Mouse (Mus musculus) liver, postnatal 0 days (tissue): ENCODE results near the gene Emx2. TPM values are rescaled to one million over a fixed set of nuclear protein-coding genes. Genes with fewer than 3 reads are reported as not detected.

Source experiments
- ATAC-seq: fragments of 200-750 bp; cut with Nextera tagmentation; 2 replicates; pipeline ENCODE4 v1.8.0; 2017; ENCODE audit warnings: mild to moderate bottlenecking, moderate library complexity
- DNase-seq: peaks from one replicate; pipeline ENCODE4 v3.0.0-alpha.2; 2016
- H3K27ac ChIP-seq: fragments of 300-500 bp; sonication (generic); 2 replicates; pipeline ENCODE4 v1.5.1; 2014; ENCODE audit warnings: antibody characterized with exemption, moderate library complexity, mild to moderate bottlenecking, low read depth
- H3K27me3 ChIP-seq: fragments of 300-500 bp; sonication (generic); 2 replicates; pipeline ENCODE4 v1.6.1; 2014; ENCODE audit warnings: low read length, control low read depth, mixed read lengths; ENCODE audit not compliant: insufficient read depth
- H3K36me3 ChIP-seq: fragments of 300-500 bp; sonication (generic); replicated peaks from 2 replicates; pipeline ENCODE4 v1.6.1; 2014; ENCODE audit warnings: mild to moderate bottlenecking, control low read depth, low read length, moderate library complexity, mixed read lengths; ENCODE audit not compliant: insufficient read depth
- H3K4me1 ChIP-seq: fragments of 300-500 bp; sonication (generic); 2 replicates; pipeline ENCODE4 v1.6.1; 2014; ENCODE audit warnings: antibody characterized with exemption, mild to moderate bottlenecking, control low read depth; ENCODE audit not compliant: insufficient read depth
- H3K4me2 ChIP-seq: fragments of 300-500 bp; sonication (generic); 2 replicates; pipeline ENCODE4 v1.6.1; 2014; ENCODE audit warnings: low read depth, mild to moderate bottlenecking, low read length, moderate library complexity, mixed read lengths
- H3K4me3 ChIP-seq: fragments of 300-500 bp; sonication (generic); 2 replicates; pipeline ENCODE4 v1.5.1; 2014; ENCODE audit warnings: low read depth, low read length
- H3K9ac ChIP-seq: fragments of 300-500 bp; sonication (generic); replicated peaks from 2 replicates; pipeline ENCODE4 v1.6.1; 2014; ENCODE audit warnings: mild to moderate bottlenecking, moderate library complexity
- H3K9me3 ChIP-seq: fragments of 300-500 bp; sonication (generic); 2 replicates; pipeline ENCODE4 v1.6.1; 2016; ENCODE audit warnings: mild to moderate bottlenecking, control low read depth, low read length, mixed read lengths
- CTCF ChIP-seq: sonication (generic); IDR thresholded peaks from 2 replicates; pipeline ENCODE4 v1.5.1; 2016; ENCODE audit warnings: antibody characterized with exemption, low read depth
- EP300 ChIP-seq: IDR thresholded peaks from 2 replicates; pipeline ENCODE4 v1.6.1; 2016; ENCODE audit warnings: antibody characterized with exemption, low read depth, mild to moderate bottlenecking
- WGBS: fragments of 180-500 bp; shearing (Covaris S2); extraction: QIAGEN DNeasy Blood & Tissue Kit; methylation state at CpG from one replicate; pipeline ENCODE4 v1.1.7; 2014; ENCODE audit not compliant: insufficient replicate concordance; 5-methylcytosine and 5-hydroxymethylcytosine counted together
- polyA plus RNA-seq: library from polyadenylated mRNA; unstranded; fragments of >200 nt; fragmentation: Nextera tagmentation; extraction: Ambion mirVana; gene quantifications from 2 replicates; pipeline ENCODE4 v1.2.1, GENCODE M21; 2015

The Emx2 gene
- polyA plus RNA-seq, 1 experiment from 2014 or later: not detected

DNA sequence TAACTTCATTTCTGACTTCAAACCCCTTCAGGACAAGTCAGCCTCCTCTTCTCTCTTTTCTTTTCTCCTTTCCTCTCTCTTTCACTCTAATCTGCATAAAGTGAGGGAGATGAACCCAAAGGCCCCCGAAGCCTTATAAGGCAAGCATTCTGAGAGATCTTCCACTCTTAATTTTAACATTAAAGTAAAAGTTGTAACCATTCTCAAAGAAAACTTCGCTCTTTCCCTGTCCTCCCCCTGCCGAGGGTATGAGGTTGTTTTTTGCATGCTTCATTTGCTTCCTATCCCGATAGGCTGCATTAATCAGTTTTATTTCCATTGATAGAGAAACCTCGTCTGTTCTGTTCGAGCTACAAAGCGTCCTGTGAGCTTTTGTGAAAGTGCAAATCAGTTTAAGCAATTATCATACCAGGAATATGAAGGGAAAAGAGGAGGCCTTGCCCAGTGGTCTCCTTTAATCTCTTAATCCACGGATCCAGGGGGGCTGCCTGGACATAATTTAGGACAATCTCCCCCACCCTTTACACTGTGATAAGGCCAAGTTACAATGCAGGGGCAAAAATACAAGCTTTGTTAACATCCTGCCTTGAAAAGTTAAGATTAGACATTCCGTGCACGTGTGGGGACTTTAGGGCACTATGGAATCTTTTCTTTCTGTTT lies 7.7 kb downstream of the Emx2 start:
- H3K4me2 ChIP-seq: no peak overlapping the region
- ATAC-seq (no peak), DNase-seq (no peak)
- no peaks in the 10 kb centered on the region for H3K36me3 ChIP-seq
- TF ChIP-seq EP300 (no peak), CTCF (no peak)
- H3K27ac ChIP-seq: no peak overlapping the region
- no peak overlapping the region for H3K4me3 ChIP-seq
- H3K27me3 ChIP-seq: peaks cover 100% of the 10 kb centered on the region
- 0 out of 2 replicates have a peak, but pooled peaks cover 2% of the 10 kb centered on the region for H3K4me1 ChIP-seq
- no peaks in the 10 kb centered on the region for H3K9me3 ChIP-seq
- no peak overlapping the region for H3K9ac ChIP-seq
- WGBS: 4% methylated on average over 10 of the region's 10 CpGs

DNA sequence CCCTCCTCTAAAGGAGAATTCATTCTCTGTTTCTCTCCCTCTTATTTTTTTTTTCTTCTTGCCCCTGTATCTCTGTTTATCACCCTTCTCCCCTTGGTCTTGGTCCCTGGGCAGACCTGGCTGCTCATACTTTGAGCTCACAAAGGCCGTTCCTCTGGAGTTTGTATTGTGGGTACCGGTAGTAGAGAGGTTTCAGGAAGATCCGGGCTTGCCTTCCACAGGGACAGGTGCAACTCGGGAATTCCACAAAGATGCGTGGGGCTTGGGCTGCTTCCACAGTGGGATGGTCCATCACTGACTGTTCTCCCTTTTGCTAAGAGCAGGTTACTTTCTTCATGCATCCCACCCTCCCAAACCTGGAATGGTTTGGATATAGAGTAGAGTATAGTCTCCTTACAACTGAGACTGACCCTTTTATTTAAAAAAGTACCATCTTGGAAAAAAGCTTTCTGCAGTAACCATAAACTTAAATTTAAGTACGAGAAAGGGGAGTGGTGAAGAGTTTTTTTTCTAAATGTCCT lies 8.3 kb downstream of the Emx2 start:
- no peaks in the 10 kb centered on the region for H3K9me3 ChIP-seq
- H3K9ac ChIP-seq: no peak overlapping the region
- 3% methylated on average over 6 of the region's 6 CpGs for WGBS
- ATAC-seq (no peak), DNase-seq (no peak)
- H3K27me3 ChIP-seq: peaks cover 100% of the 10 kb centered on the region
- H3K4me1 ChIP-seq: 0 out of 2 replicates have a peak, but pooled peaks cover 2% of the 10 kb centered on the region
- H3K4me3 ChIP-seq: no peak overlapping the region
- H3K36me3 ChIP-seq: no peaks in the 10 kb centered on the region
- TF ChIP-seq CTCF (no peak), EP300 (no peak)
- H3K27ac ChIP-seq: no peak overlapping the region
- no peak overlapping the region for H3K4me2 ChIP-seq

DNA sequence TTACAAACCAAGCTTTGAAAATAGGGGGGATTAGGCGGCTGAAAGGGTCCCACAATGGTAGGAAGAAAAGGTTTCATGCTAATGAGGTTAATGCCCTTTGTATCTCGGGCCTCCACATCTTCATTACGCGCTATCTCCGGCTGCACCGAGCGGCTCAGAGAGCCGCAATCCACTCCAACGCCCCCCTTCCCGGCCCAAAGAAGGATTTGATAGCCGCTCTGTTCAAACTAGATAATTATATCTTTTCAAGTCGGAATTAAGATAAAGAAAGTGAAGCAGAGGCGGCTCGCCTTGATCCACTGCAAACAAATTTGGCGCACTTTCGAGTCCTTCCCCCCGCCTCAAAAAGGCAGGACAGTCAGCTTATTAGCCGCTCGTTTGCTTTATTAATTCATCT lies 8.8 kb downstream of the Emx2 start:
- H3K9me3 ChIP-seq: no peaks in the 10 kb centered on the region
- DNase-seq: no peak
- no peak for TF ChIP-seq EP300
- TF ChIP-seq CTCF: no peak
- H3K27ac ChIP-seq: no peak overlapping the region
- H3K27me3 ChIP-seq: peaks cover 100% of the 10 kb centered on the region
- 0 out of 2 replicates have a peak, but pooled peaks cover 2% of the 10 kb centered on the region for H3K4me1 ChIP-seq
- H3K36me3 ChIP-seq: no peaks in the 10 kb centered on the region
- WGBS: 3% methylated on average over 19 of the region's 19 CpGs
- no peak overlapping the region for H3K4me3 ChIP-seq
- no peak overlapping the region for H3K9ac ChIP-seq
- H3K4me2 ChIP-seq: no peak overlapping the region
- no peak for ATAC-seq

DNA sequence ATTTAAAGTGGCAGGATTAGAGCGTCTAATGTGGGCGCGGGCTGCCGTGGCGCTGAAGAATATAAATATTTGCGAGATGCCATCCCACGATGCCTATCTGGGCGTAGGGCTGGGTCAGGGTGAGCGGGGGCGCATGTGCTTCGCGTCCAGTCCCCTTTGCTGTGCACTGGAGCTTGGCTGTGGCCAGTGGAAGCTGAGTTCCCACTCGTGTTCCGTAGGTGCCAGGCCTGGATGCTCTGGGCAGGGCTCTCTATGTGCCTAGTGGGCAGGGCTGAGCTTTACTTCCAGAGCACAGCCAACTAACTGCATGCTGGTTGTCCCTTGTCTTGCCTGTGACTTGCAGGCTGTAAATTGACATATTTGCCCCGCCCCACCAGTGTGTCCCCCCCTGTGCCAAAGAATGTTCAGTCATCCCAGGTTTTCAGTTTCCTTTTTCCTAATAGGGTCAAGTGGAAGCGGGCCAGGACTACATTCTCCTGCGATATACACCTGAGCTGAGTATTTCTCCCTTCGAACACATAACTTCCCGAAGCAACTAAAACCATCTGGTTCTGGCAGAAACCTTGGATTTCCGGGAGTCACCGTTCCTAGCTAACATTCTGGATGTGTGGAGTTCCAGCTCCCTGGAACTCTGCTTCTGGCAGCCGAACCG lies 9.4 kb downstream of the Emx2 start:
- Histone ChIP-seq H3K27me3 (peaks cover 99% of the 10 kb centered on the region), H3K4me1 (0 out of 2 replicates have a peak, but pooled peaks cover 2% of the 10 kb centered on the region), H3K9ac (no peak overlapping the region), H3K4me2 (no peak overlapping the region), H3K9me3 (no peaks in the 10 kb centered on the region), H3K4me3 (no peak overlapping the region), H3K27ac (no peak overlapping the region), H3K36me3 (no peaks in the 10 kb centered on the region)
- TF ChIP-seq CTCF: no peak
- no peak for TF ChIP-seq EP300
- 2% methylated on average over 23 of the region's 23 CpGs for WGBS
- ATAC-seq (no peak), DNase-seq (no peak)

DNA sequence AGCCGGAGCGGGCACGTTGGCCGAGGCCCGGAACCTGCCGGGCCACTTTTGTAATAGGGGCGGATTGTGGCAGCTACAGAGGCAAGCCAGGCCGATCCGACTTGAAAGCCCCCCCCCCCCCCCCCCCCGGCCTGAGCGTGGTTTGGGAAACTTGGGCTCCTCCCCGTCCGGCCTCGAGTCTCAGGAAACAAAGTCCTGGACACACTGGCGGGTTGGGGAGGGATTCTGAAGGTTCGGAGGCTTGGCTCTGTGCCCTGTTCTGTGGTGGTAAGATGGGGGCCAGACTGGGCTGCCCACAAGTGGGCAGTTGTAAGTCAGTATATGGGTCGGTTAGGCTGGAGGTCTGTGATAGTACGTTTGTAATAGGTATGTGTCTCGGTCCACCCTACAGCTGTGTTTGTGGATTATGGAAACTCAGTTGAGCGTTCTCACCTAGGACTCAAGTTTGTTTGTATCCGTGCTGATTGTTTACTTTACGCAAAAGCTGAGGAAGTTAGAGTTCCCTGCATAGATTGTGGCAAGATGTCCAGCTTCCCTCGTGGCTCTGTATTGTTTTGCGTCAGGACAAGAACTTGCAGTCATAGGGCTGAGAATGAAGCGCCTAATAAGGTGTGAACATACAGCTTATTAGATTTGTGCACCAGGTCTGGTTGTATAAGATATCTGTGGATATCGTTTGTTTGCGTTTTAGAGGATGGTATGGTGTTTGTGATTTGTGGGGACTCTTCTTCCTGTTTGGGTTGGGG lies 10.1 kb downstream of the Emx2 start:
- Histone ChIP-seq H3K27ac (no peak overlapping the region), H3K27me3 (peaks cover 98% of the 10 kb centered on the region), H3K9me3 (no peaks in the 10 kb centered on the region), H3K4me3 (no peak overlapping the region), H3K4me1 (0 out of 2 replicates have a peak, but pooled peaks cover 2% of the 10 kb centered on the region), H3K36me3 (no peaks in the 10 kb centered on the region), H3K9ac (no peak overlapping the region), H3K4me2 (no peak overlapping the region)
- DNase-seq (no peak), ATAC-seq (no peak)
- WGBS: 3% methylated on average over 25 of the region's 27 CpGs
- no peak for TF ChIP-seq CTCF
- no peak for TF ChIP-seq EP300
